Mouse (Mus musculus) embryonic fibroblast, embryonic 13.5 days (primary cell): ENCODE results near the gene Zc3h8.

ENCODE experiments used
- CTCF ChIP-seq: IDR thresholded peaks from 2 replicates; pipeline ENCODE4 v1.5.1; 2011; ENCODE audit warnings: mild to moderate bottlenecking, control low read depth, low read length, moderate library complexity, borderline replicate concordance; ENCODE audit not compliant: insufficient read depth
- POLR2A ChIP-seq: IDR thresholded peaks from 2 replicates; pipeline ENCODE4 v1.6.1; 2011; ENCODE audit warnings: low read depth, mild to moderate bottlenecking, control low read depth, low read length, moderate library complexity

- TF ChIP-seq CTCF (no peak), POLR2A (no peak)
Measured at GRCm38 (mm10) chr2:128930704-128931103, 13.2 kb downstream of the Zc3h8 start.
